Mouse (Mus musculus) thymus, adult 2 months (tissue): ENCODE data around the gene Chid1. TPM values are rescaled to one million over a fixed set of nuclear protein-coding genes. Genes with fewer than 3 reads are reported as not detected.

Experiments used
- DNase-seq: peaks from one replicate; pipeline ENCODE4 v3.0.0; 2021
- H3K27ac ChIP-seq: fragments of 200-500 bp; 2 replicates; pipeline ENCODE4 v1.5.1; 2012; ENCODE audit warnings: low read length, control low read depth; ENCODE audit not compliant: control insufficient read depth, insufficient read depth
- H3K27me3 ChIP-seq: fragments of 200-500 bp; 2 replicates; pipeline ENCODE4 v1.6.1; 2012; ENCODE audit warnings: mild to moderate bottlenecking, low read length, moderate library complexity, mixed read lengths; ENCODE audit not compliant: control insufficient read depth, insufficient read depth
- H3K36me3 ChIP-seq: fragments of 200-500 bp; 2 replicates; pipeline ENCODE4 v1.6.1; 2012; ENCODE audit warnings: mild to moderate bottlenecking, low read length, moderate library complexity; ENCODE audit not compliant: control insufficient read depth, insufficient read depth
- H3K4me1 ChIP-seq: fragments of 200-500 bp; replicated peaks from 2 replicates; pipeline ENCODE4 v1.6.1; 2012; ENCODE audit warnings: low read length; ENCODE audit not compliant: control insufficient read depth, insufficient read depth
- H3K4me3 ChIP-seq: fragments of 200-500 bp; 2 replicates; pipeline ENCODE4 v1.5.1; 2012; ENCODE audit warnings: mild to moderate bottlenecking, low read length, control low read depth, moderate library complexity; ENCODE audit not compliant: control insufficient read depth, insufficient read depth
- CTCF ChIP-seq: fragments of 200-500 bp; IDR thresholded peaks from 2 replicates; pipeline ENCODE4 v1.5.1; 2012; ENCODE audit warnings: mild to moderate bottlenecking, control low read depth, low read length, moderate library complexity, borderline replicate concordance; ENCODE audit not compliant: control insufficient read depth, poor library complexity, insufficient read depth; ENCODE audit errors: extremely low read depth
- POLR2A ChIP-seq: fragments of 200-500 bp; IDR thresholded peaks from 2 replicates; pipeline ENCODE4 v1.6.1; 2012; ENCODE audit warnings: mild to moderate bottlenecking, low read length, control low read depth, moderate library complexity; ENCODE audit not compliant: control insufficient read depth, poor library complexity, insufficient read depth; ENCODE audit errors: extremely low read depth
- WGBS: fragments of 180-500 bp; shearing (Covaris S2); methylation state at CpG from one replicate; pipeline ENCODE4 v1.1.7; 2018; 5-methylcytosine and 5-hydroxymethylcytosine counted together
- polyA plus RNA-seq: library from polyadenylated mRNA; depleted of rRNA; stranded (reverse); fragments of >200 nt; gene quantifications from 2 replicates; pipeline ENCODE4 v1.2.3, GENCODE M21; 2012

The Chid1 gene
- polyA plus RNA-seq, 1 experiment: 36.8 TPM

- no peak for TF ChIP-seq CTCF
- no peak for TF ChIP-seq POLR2A
- H3K4me1 ChIP-seq: peaks cover 21% of the 10 kb centered on the region
- no peak overlapping the region for H3K27ac ChIP-seq
- 95% methylated on average over 6 of the region's 6 CpGs for WGBS
- DNase-seq: no peak
- H3K36me3 ChIP-seq: no peaks in the 10 kb centered on the region
- peaks cover 11% of the 10 kb centered on the region; the same call in 1 of the 2 replicates for H3K27me3 ChIP-seq
- H3K4me3 ChIP-seq: no peak overlapping the region
These were observed 56.5 kb downstream of the Chid1 start for GRCm38 (mm10) chr7:141483114-141483653.

- no peak for DNase-seq
- WGBS: 71% methylated on average over 11 of the region's 11 CpGs
- Histone ChIP-seq H3K27ac (no peak overlapping the region), H3K36me3 (no peaks in the 10 kb centered on the region), H3K4me1 (peaks cover 26% of the 10 kb centered on the region), H3K4me3 (no peak overlapping the region), H3K27me3 (peaks cover 11% of the 10 kb centered on the region; the same call in 1 of the 2 replicates)
- TF ChIP-seq POLR2A: no peak
- TF ChIP-seq CTCF: no peak
These were observed 57.1 kb downstream of the Chid1 start for GRCm38 (mm10) chr7:141482531-141483024.

DNA sequence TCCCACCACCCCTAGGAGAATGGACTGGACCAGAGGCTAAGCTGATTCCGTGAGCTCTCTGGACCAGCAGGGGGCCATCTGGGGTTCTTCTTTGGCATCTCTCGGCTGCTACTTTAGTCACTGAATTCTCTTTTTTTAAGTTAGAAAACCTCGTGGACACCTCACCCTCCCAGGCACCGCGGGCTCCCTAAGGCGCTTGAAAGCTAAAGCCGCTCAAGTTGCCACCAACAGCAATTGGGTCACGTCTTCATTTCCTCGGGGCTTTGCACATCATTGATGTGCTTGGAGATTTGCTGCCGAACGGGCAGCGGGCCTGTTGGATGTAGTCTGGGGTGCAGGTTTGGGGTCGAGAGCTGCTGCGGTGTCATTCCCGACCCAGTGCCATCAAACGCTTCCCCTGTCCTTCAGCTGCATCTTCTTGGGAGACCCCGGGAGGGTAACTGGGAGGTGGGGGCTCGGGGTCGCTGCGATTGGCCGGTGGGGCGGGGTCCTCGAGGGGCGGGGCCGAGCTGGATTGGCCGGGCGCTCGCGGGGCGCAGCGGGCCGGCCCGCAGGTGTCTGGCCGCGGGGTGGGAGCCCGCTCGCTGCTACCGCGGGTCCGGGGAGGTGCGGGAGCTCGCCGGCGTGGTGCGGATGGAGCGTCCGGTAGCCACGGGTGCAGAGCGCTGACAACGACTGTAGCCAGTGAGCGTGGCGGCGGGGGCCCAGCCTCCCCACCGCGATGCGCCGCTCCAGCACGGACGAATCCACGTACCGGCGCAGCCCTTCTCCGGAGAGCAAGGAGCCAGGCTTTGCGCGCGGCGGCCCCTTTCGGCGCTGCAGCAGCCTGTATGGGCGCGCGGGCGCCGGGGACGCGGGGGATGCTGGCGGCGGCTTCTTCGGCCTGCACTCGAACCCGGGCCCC, 57.9 kb downstream of the Chid1 start:
- Histone ChIP-seq H3K36me3 (no peaks in the 10 kb centered on the region), H3K4me1 (peaks cover 26% of the 10 kb centered on the region), H3K27ac (no peak overlapping the region), H3K27me3 (peaks cover 11% of the 10 kb centered on the region; the same call in 1 of the 2 replicates), H3K4me3 (peak overlapping the region; percentile 24)
- 0 out of 2 replicates have a peak, but pooled peaks have one; percentile 39 for TF ChIP-seq CTCF
- TF ChIP-seq POLR2A: no peak
- WGBS: 7% methylated on average over 81 of the region's 81 CpGs
- DNase-seq: no peak

DNA sequence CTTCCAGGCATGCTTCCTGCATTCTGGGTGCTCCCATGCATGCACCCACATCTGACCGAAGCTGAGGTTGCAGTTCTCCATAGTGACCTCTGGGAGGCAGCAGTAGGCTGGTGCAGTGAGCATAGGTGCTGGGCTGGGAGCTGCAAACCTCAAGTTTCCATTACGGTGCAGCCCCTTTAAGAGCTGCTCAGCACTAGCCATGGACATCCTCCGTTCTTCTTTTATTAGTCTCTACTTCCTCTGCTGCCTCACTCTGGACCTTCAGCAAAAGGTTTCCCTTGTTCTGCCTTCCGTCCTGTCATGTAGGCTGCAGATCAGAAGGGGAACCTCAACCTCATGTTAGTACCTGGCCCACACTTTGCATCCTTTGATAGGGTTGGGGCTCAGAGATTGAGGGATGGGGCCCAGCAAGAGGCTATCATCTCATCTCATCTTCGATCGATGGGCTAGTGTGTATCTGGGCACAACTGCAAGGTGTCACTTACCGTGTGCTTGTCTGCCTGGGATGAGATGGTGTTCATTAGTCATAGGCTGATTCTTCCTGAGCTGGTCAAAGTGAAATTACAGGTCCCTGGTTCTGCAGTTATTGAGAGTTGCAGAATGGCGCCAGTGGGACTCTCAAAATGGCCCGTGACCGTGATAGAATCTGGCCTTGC, 58.7 kb downstream of the Chid1 start:
- DNase-seq: peak; percentile 72

DNA sequence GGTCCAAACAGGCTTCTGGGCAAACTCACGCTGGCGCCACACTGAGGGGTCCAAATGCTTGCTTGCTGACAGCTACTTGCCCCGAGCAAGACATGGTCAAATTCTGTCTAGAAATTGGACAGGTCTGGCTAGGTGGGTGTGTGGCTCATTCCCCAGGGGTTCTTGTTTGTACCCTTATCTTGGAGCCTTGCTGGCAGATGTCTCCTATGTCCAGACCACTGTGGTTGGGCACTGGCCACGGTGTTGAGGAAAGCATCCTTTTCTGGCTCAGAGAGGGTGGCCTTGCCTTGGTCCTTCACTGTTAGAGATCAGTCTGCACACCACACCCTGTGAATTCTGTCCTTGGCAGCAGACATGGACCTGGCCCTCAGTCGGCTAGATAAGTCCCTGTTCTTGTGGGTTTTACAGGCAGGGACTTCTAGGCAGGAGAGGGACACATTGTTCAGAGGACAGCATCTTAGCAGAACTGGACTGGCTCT, 61.3 kb downstream of the Chid1 start:
- no peak overlapping the region for H3K4me3 ChIP-seq
- TF ChIP-seq POLR2A (no peak), CTCF (no peak)
- H3K36me3 ChIP-seq: no peaks in the 10 kb centered on the region
- no peak overlapping the region for H3K27ac ChIP-seq
- WGBS: 7% methylated on average over 5 of the region's 5 CpGs
- no peak for DNase-seq
- peaks cover 11% of the 10 kb centered on the region; the same call in 1 of the 2 replicates for H3K27me3 ChIP-seq
- H3K4me1 ChIP-seq: peaks cover 48% of the 10 kb centered on the region

More for the DNA sequence above, 58.7 kb downstream of the Chid1 start:
- WGBS: 10% methylated on average over 10 of the region's 10 CpGs
- peaks cover 11% of the 10 kb centered on the region; the same call in 1 of the 2 replicates for H3K27me3 ChIP-seq
- no peak overlapping the region for H3K27ac ChIP-seq
- peaks cover 34% of the 10 kb centered on the region for H3K4me1 ChIP-seq
- TF ChIP-seq CTCF: peak; percentile 94
- TF ChIP-seq POLR2A: no peak
- H3K36me3 ChIP-seq: no peaks in the 10 kb centered on the region
- no peak overlapping the region for H3K4me3 ChIP-seq
